Mouse (Mus musculus) embryo, embryonic 10 days (tissue): Measurements from ENCODE around the gene Zfp865.
"Not testable (repeated sequence)": the region's sequence is repeated elsewhere in the genome, so short reads cannot be mapped to it uniquely, and the experiment has no call there.

ENCODE experiments used
- DNase-seq: peaks from one replicate; pipeline ENCODE4 v3.0.0-alpha.2; 2015; ENCODE audit warnings: low spot score

Gene Zfp865

DNA sequence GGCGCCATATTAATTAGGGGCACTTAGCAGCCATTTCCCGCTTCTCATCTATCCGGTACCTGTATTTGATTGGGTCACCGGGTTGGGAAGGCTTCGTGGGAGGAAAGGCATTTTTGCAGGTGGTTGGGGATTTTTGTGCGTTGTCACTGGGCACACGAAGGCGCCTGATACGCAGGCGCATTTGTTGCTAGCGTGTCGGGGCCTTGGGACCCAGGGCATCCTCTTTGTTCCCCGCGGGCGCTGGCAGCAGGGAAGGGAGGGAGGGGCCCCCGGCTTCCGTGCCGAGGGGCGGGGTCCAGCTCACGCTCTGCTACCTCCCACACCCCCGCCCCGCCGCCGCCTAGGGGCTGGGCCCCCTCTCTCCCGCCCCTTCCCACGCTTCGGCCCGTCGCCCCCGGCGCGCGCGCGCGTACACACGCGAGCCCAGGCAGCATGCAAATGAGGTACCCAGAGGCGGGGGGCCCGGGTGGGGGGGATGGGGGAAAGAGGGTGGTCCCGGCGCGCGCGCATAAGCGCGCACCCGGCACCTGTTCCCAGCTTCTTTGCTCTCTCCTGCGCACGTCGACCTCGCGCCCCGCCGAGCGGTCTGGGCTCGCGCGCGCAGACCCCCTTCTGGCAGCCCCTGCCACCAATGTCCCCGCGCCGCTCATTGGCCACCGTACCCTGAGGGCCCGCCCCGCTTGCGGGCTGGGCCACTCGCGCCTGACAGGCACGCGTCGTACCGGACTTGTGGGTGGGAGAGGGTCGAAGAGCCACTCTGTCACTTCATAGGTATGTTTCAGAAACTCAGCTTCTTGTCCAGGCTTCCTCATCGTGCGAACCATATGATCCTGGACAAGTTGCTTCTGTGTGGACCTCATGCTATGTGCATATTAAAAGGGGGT is 4.8 kb upstream of the Zfp865 start, which contains the start of gene Gm44973:
Gm44973 (plus strand) TSS at position 379 of the 884 bp plus-strand sequence.
- DNase-seq, result peak; percentile 94

DNA sequence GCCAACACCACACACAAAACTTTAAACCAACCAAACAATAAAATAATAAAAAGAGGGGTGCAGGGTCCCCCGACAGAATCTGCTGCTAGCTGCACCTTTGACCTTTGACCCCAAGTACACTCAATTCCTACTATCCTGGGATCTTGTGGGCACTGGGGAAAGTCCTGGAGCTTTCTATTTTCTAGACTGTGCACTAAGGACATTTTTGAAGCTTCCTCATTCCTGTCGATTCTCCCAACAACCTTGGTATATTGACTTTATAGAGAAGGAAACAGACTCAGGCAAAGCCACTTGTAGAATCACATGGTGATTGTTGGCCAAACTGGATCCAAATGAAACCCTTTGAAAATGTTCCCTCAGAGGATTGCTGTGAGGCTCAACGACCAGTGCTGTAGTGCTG is 4.1 kb upstream of the Zfp865 start:
- no peak for DNase-seq

DNA sequence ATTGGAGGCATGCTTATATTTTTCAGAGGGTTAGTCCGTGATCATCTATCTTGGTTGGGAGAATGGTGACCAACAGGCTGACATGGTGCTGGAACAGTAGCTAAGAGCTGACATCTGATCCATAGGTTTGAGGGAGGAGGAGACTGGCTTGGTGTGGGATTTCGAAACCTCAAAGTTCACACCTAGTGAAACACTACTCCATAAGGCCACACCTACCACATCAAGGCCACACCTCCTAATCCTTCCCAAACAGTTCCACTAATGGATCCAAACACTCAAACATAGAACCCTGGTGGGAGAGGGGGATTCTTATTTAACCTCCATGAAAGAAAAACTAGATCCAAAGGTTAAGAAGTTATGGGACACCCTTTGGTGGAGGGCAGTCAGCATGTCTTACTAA is 3.3 kb upstream of the Zfp865 start:
- DNase-seq, result no peak

DNA sequence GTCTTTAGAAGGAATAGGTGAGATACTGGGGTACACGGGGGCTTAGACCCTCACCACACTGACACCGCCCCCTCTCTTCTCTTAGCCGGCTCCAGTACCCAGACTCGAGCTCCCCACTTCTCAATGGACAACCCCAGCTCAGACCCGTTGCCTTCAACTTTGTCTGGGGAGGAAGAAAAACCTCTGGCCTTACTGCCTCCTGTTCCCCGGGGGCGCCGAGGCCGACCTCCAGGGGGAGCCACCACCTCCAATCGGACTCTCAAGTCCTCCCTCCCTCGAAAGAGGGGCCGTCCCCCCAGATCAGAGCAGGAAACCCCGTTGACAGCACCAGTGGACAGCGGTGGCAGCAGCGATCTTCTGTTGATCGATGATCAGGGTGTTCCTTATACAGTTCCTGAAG is 2.8 kb upstream of the Zfp865 start:
- DNase-seq, result no peak

DNA sequence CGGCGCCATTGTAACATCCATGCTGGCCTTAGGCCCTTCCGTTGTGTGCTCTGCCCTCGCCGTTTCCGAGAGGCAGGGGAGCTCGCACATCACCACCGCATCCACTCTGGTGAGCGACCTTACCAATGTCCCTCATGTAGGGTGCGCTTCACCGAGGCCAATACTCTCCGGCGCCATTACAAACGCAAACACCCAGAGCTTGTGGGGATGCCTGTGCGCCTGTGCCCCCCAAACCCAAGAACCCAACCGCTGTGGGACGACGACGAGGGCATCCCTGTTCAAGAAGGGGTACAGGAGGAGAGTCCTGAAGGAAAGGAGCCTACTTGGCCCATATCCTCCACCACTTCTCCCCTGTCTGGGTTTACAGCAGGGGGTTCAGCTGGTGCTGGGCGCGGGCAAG is 2.2 kb upstream of the Zfp865 start:
- DNase-seq, result no peak

DNA sequence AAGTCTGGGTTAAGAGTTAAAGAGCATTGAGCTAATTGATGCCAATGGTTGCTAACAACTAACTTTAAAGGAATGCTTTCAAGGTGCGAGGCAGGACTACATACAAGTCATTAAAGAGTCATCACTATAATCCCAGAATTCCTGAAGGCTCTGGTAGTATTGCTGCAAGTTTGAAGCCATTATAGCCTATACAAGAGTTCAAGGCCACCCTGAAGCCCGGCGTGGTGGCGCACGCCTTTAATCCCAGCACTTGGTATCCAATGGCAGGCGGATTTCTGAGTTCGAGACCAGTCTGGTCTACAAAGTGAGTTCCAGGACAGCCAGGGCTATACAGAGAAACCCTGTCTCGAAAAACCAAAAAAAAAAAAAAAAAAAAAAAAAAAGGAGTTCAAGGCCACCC is 600 bp upstream of the Zfp865 start:
- DNase-seq, result not testable (repeated sequence)

DNA sequence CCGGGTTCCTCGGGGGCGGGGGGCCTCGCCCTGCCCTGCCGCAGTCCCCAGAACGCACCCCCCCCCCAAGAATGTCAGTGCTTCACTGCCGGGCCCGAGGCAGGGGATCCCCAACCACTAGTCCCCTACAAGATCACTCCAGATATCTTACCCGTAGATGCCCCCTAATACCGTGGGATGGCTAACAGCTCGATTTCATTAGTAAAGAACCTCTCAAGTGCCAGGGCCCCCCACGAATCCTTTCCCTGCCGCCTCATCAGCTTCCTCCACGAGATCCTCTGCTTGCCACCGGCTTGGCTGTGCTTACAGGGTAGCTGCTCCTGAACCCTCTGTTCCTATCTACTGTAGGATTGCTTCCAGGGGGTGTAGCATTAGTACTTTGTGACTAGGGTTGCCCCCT is 509 bp downstream of the Zfp865 start:
- peak; percentile 39 for DNase-seq

DNA sequence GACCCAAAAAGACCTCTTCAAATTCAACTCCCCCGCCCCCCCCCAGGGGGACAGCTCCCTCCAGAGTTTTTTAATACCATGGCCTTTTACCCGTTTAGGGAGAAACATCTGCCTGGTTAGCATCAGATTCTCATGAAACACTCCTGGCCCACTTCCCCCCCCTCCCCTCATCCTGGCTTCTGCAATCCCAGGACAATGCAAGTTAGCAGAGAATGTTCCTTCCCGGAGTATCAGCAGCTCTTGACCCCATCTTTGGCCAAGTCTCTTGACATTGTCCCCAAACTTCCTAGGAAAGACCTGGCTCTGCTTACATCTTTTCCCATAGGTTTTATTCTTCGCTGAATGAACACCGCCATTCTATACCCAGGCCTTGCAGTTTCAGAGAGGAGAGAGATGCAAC is 1.0 kb downstream of the Zfp865 start:
- no peak for DNase-seq

DNA sequence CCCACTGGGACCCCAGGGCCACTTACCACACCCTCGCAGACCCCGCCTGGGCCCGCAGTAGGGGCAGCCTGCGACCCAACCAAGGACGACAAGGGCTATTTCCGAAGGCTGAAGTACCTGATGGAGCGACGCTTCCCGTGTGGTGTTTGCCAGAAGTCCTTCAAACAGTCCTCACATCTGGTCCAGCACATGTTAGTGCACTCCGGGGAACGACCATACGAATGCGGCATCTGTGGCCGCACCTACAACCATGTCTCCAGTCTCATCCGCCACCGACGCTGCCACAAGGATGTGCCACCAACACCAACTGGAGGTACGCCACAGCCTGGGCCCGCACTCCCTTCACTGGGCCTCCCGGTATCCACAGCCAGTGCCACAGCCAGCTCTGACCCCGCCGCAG is 9.4 kb downstream of the Zfp865 start:
- DNase-seq, result no peak

DNA sequence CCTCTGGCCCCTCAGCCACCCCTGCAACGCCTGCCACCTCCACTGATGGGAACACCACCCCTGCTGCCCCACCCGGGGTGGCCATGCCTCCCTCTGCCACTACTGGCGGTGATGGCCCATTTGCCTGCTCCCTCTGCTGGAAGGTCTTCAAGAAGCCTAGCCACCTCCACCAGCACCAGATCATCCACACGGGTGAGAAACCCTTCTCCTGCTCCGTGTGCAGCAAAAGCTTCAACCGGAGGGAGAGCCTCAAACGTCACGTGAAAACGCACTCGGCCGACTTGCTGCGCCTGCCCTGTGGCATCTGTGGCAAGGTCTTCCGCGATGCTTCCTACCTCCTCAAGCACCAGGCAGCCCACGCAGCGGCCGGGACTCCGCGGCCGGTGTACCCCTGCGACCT is 9.8 kb downstream of the Zfp865 start:
- DNase-seq, result no peak

DNA sequence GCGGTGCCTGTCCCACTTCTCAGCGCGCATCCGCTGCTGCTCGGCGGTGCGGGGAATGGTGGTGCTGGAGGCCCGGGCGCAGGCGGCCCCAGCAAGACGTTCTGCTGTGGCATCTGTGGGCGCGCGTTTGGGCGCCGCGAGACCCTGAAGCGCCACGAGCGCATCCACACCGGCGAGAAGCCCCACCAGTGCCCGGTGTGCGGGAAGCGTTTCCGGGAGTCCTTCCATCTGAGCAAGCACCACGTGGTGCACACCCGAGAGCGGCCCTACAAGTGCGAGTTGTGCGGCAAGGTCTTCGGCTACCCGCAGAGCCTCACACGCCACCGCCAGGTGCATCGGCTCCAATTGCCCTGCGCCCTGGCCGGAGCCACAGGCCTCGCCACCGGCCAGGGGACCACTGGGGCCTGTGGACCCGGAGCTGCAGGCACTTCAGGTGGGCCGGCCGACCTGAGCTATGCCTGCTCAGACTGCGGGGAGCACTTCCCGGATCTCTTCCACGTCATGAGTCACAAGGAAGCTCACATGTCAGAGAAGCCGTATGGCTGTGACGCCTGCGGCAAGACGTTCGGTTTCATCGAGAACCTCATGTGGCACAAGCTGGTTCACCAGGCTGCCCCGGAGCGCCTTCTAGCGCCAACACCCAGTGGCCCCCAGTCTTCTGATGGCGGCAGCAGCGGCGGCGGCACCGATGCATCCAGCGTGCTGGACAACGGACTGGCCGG is 10.5 kb downstream of the Zfp865 start:
- DNase-seq, result no peak

DNA sequence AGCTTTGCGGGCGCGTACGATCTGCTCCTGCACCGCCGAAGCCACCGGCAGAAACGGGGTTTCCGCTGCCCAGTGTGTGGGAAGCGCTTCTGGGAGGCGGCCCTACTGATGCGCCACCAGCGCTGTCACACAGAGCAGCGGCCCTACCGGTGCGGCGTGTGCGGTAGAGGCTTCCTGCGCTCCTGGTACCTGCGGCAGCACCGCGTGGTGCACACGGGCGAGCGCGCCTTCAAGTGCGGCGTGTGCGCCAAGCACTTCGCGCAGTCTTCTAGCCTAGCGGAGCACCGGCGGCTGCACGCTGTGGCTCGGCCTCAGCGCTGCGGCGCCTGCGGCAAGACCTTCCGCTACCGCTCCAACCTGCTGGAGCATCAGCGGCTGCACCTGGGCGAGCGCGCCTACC is 11.3 kb downstream of the Zfp865 start:
- DNase-seq, result no peak

DNA sequence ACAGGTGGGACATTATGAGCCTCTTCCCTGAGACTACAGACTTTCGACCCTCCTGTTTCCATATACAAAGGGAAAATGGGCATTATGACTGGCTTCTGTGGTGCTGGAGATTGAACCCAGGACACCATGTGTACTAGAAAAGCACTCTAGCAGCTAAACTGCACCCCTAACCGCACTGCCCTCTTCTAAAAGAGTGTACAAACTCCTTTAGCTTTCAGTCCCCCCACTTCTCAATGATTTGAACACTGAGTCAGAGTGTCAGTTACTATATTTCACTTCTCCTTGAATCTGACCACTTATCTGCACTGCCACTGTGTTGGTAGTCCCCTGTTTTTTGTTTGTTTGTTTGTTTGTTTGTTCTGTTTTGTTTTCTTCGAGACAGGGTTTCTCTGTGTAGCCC is 13.6 kb downstream of the Zfp865 start, which contains the start of gene 4632433K11Rik:
4632433K11Rik (plus strand) TSS at position 301 of the 400 bp plus-strand sequence.
- no peak for DNase-seq

DNA sequence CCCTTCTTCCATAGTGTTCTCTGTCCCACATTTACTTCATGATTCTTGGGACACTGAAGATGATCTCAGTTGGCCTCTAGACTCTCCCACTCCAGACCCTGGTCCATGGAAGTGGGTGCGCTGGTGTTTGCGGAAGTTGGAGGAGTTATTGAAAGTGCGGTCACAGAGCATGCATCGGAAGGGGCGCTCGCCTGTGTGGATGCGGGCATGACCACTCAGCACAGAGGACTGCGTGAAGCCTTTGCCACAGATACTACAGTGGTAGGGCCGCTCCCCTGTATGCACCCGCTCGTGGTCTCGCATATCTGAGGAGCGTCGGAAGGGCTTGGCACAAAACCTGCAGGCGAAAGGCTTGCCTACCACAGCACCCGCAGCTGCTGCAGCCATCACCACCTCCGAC is 15.5 kb downstream of the Zfp865 start:
- no peak for DNase-seq

DNA sequence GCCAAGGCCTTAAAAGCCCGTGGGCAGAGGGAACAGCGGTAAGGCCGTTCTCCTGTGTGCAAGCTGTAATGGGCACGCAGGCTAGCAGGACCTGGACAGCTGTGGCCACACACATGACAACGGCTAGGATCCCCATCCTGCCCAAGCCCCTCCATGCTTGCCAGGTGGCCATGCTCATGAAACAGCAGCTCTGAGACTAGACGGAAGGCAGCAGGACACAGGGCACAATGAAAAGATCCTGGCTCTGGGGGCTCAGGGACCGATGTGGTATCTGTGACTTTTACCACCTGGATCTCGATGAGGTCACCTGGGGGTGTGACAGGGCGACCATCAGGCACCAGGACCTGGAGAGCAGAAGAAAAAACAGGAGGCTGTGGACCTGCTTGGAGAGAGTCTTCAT is 16.0 kb downstream of the Zfp865 start:
- no peak for DNase-seq

DNA sequence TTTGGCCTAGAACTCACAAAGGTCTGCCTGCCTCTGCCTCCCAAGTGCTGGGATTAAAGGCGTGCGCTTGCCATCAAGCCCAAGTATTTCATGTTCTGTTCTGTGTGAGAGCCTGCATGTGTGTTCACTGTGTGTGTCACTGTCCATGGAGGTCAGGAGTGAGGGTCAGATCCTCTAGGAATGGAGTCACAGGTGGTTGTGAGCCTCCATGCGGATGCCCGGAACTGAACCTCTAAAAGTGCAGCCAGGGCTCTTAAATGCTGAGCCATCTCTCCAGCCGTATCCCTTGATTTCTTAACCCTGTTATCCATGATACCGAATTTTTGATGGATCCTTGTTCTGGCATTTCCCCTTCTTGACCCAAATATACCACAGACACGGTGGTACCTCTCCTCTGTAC is 16.9 kb downstream of the Zfp865 start:
- no peak for DNase-seq

DNA sequence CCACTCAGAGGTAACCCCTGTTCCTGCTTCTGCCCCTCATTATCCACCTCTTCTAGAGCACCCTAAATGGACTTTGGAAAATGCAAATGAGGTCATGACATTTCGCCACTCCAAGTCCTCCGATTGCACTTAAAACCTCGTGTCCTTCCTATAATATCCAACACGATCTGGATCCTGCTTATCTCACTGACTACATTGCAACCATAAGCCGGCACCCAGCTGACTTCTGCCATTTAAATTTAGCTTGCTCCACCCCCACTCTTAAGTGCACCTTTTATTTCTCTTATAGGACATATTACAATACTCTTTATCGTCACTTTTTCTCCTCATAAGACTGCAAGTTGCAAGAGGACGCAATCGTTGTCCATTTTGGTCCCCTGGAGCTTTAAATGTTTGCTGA is 17.3 kb downstream of the Zfp865 start:
- no peak for DNase-seq

DNA sequence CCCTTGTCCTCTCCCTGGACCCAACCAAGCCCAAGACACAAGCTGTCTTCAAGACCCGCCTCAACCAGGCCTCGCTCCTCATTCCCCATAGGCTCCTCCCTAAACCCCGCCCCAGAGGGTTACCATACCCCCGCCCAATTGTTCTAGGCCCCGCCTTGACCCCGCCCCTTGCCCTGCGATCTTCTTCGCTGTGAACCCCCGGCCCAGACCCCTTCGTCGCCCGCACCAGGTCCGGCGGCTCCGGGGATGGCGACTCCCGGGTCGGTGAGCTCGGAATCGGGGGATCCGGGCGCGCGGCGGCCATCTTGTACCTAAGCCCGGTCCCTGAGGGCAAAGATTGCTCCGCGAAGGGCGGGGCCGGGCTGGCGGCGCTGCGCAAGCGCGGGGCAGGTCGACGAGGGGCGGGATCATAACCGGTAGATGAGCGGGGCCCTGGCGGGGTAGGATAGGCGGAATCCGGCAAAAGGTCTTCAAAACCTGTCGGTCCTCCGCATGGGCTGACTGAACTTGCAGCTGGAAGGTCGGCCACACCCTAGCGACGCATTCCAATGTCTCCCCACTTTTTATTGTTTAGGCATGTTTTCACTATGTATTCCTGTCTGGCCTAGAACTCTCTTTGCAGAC is 18.0 kb downstream of the Zfp865 start, which contains the start of gene Zfp784:
Zfp784 (minus strand) TSS at position 338 of the 624 bp plus-strand sequence.
- peak; percentile 91 for DNase-seq

DNA sequence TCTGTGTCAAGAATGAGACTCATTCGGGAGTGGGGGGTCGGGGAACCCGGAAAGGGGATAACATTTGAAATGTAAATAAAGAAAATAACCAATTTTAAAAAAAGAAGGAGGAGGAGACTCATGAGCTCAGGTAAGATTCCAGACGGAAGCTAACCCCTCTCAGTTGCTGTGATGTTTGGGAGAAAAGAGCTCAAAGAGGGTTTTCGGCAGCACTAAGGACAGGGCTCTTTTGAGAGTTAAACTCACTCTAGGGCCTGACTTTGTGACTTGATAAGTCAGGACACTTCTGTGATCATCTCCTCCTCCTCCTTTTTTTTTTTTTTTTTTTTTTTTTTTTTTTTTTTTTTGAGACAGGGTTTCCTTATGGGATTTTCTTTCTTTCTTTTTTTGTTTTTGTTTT is 18.8 kb downstream of the Zfp865 start:
- DNase-seq, result no peak

DNA sequence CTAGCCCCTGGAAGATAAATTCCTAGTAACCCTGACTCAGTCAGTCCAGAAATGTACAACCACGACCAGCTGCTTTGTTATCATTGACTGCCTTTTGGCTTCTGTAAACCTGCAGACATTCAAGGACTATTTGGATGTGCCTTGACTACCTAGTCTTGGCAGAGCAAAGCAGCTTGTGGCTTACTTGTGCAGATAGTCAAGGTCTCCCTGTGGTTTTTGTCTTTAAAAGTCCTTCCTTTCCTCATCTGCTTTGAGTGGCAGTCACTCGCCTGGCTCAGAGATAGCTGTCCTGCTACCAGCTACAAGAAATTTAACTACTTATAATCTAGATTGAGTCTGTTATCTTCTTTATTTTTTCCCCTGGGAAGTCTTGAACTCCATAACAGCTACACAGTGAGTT is 24.8 kb downstream of the Zfp865 start:
- DNase-seq, result no peak

DNA sequence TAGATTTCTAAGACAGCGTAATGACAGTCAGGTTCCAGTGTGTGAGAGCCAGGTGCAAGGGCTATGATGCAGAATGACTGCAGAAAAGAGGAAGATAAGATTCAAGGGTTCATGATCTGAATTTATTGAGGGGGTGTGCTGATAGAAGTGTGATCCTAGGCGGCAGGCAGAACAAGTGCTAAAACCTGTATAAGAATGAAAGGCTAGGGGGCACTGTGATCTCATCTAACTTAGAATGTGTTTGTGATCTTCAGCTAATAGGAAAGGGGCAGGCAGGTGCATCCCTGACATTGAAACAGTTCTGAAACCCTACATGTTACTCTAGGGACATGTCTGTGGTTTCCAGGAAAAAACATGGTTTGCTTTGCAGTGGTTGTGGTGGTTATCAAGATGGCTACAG is 25.9 kb downstream of the Zfp865 start:
- DNase-seq, result no peak

DNA sequence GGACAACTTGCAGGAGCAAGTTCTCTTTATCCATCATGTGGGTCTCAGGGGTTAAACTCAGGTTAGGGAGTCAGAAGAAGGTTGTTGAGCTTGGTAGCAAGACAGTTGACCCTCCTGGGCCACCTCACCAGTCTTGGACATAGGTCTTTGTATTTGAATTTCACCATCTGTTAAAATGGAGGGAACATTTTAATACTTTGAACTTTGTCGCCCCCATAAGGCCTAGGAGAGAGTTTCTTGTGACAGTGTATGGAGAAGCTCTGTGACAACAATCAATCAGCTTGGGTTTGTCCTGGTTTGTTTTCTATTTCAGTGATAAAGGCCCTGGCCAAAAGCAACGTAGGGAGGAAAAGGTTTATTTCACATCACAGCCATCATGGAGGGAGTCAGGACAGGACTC is 27.1 kb downstream of the Zfp865 start:
- peak; percentile 38 for DNase-seq
